Mouse (Mus musculus): ENCODE data around the gene Ptch2. TPM values are rescaled to one million over a fixed set of nuclear protein-coding genes. Genes with fewer than 3 reads are reported as not detected.

The Ptch2 gene
- polyA plus RNA-seq, 1 experiment from 2014 or later = 7.1 TPM

Small RNA genes lying within 50 kb of the gene (microRNA-seq; reads per million reads assigned to microRNA genes)
- gene Gm22398 = not detected

Other genes with a start within 250 kb of the Ptch2 start
- gene Zswim5, start 218.7 kb upstream of the Ptch2 start, polyA plus RNA-seq (2015; fragmentation: Nextera tagmentation; extraction: Ambion mirVana) = 0.56 and 0.58 TPM in 2 replicates
- 91.7 and 103 TPM in 2 replicates for gene Urod, start 101.7 kb upstream of the Ptch2 start, polyA plus RNA-seq (2015; fragmentation: Nextera tagmentation; extraction: Ambion mirVana)
- gene Hectd3, start 100.8 kb upstream of the Ptch2 start, polyA plus RNA-seq (2015; fragmentation: Nextera tagmentation; extraction: Ambion mirVana) = 8.8 and 10.1 TPM in 2 replicates
- gene Eif2b3, start 76.7 kb upstream of the Ptch2 start, polyA plus RNA-seq (2015; fragmentation: Nextera tagmentation; extraction: Ambion mirVana) = 34.2 and 35.6 TPM in 2 replicates
- gene Btbd19, start 29.6 kb downstream of the Ptch2 start, polyA plus RNA-seq (2015; fragmentation: Nextera tagmentation; extraction: Ambion mirVana) = 5.9 and 6.8 TPM in 2 replicates
- 0.50 and 1.0 TPM in 2 replicates for gene Tctex1d4, start 30.7 kb downstream of the Ptch2 start, polyA plus RNA-seq (2015; fragmentation: Nextera tagmentation; extraction: Ambion mirVana)
- 3.1 and 4.1 TPM in 2 replicates for gene Plk3, start 37.9 kb downstream of the Ptch2 start, polyA plus RNA-seq (2015; fragmentation: Nextera tagmentation; extraction: Ambion mirVana)
- 923 and 933 TPM in 2 replicates for gene Rps8, start 60.2 kb downstream of the Ptch2 start, polyA plus RNA-seq (2015; fragmentation: Nextera tagmentation; extraction: Ambion mirVana)
- 76.6 and 78.4 TPM in 2 replicates for gene Kif2c, start 86.6 kb downstream of the Ptch2 start, polyA plus RNA-seq (2015; fragmentation: Nextera tagmentation; extraction: Ambion mirVana)
- gene Tmem53, start 155.9 kb downstream of the Ptch2 start, polyA plus RNA-seq (2015; fragmentation: Nextera tagmentation; extraction: Ambion mirVana) = 17.6 and 18.6 TPM in 2 replicates
- gene Armh1, start 156.1 kb downstream of the Ptch2 start, polyA plus RNA-seq (2015; fragmentation: Nextera tagmentation; extraction: Ambion mirVana) = 1.0 and 1.1 TPM in 2 replicates

Measured in lung, embryonic 15.5 days (tissue).